7 mouse cellular contexts compared by ENCODE assay signal in the genomic region with DNA sequence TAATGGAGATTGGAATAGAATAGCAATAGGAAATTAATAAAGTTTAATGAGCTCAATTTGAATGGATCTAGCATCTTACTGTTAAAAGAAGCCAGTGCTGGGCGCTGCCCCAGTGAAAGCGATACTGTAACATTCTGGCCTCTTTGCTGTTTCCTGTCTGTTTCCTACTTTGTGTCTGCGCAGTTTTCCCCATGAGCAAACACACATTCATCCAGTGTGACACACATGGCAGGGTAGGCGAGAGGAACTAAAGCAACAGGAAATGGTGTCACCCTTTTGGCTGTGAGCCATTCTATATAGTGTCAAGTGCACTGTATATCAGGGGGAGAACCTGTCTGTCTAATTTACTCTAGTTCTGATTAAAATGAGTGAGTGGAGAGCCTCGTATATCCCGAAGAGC.
A peak's percentile ranks its signal among the peaks of the same experiment; 100 is the strongest.
DNase-seq lines count a peak whose midpoint lies in the region; ATAC-seq and TF ChIP-seq lines count a peak whose summit lies in the region.

No protein-coding gene starts in this region.

- peak; percentile 47 for DNase-seq in 3T3-L1 (ENCODE audit: low read depth, low spot score)
- DNase-seq in CD4-positive helper T cell, adult 2 months (ENCODE audit: low read depth, low spot score): peak; percentile 83
- peak; percentile 51 for DNase-seq in kidney, adult 9 months
- no peak for DNase-seq in frontal cortex, postnatal 14 days (ENCODE audit: low spot score in 2 of 2)
- no peak for DNase-seq in gastrocnemius, postnatal 14 days
- DNase-seq in cerebellum, adult 2 months: no peak

- no peak overlapping the region for H3K4me3 ChIP-seq in cerebellum, adult 2 months (replicated peaks; ENCODE audit: insufficient read depth, low read depth, low read length)

- no peak for TF ChIP-seq CTCF in cerebellum, adult 2 months (IDR thresholded peaks at IDR 0.05; ENCODE audit: borderline replicate concordance, insufficient read depth, low read depth, low read length)

- TF ChIP-seq POLR2A in cerebellum, adult 2 months (IDR thresholded peaks at IDR 0.05; ENCODE audit: borderline replicate concordance, insufficient read depth, low read length): no peak

- no peaks in the 10 kb centered on the region for H3K4me1 ChIP-seq in cerebellum, adult 2 months (ENCODE audit: control insufficient read depth, insufficient read depth, low read length)

- intact Hi-C loops in gastrocnemius, postnatal 14 days (cut with DNase I; ENCODE audit: low total_unique reads): no loop called here

- H3K27ac ChIP-seq in cerebellum, adult 2 months (ENCODE audit: insufficient read depth, low read length): no peak overlapping the region

- ATAC-seq in megakaryocyte progenitor cell, adult 5-6 weeks (replicated peaks; ENCODE audit: poor library complexity): peak; percentile 86

- H3K27me3 ChIP-seq in cerebellum, adult 2 months (ENCODE audit: control insufficient read depth, insufficient read depth, low read length): no peaks in the 10 kb centered on the region

- 65% methylated on average over 6 of the region's 6 CpGs for WGBS in cerebellum, adult 2 months

Comparison
In these comparisons a context has a peak if more than half of its experiments do, and no peak if none do; other contexts are left out.
1. DNase-seq: peak in 3T3-L1 (single experiment), CD4-positive helper T cell, adult 2 months (single experiment) and kidney, adult 9 months (single experiment); none in frontal cortex, postnatal 14 days (0 of 2), gastrocnemius, postnatal 14 days (single experiment) and cerebellum, adult 2 months (0 of 2).